Mouse (Mus musculus): Measurements from ENCODE around the gene Stmnd1. TPM values are rescaled to one million over a fixed set of nuclear protein-coding genes. Genes with fewer than 3 reads are reported as not detected.

The Stmnd1 gene
- polyA plus RNA-seq, 2 experiments = not detected

DNA sequence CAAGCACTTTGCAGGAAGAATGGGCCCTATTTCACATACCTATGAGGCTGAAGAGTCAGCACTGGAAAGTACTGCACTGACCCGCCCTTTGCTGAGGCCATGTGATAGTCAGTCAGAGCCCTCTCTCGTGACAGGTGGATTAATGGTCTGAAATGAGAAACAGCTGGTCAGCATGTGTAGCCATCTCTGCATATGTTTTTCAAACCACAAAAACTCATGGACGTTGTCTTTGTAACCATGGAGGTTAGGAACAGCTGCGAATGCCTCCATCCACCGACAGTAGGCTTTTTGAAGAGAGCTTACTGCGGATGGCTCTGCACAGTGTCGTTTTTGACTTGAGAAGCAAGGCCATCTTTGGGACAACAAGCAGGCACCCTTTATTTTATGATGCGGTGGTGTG lies 14.3 kb downstream of the Stmnd1 start:
- Histone ChIP-seq H3K4me3 (ENCODE audit: insufficient read depth in 1 of 2, low read depth in 2 of 2, low read length in 2 of 2) (no peak overlapping the region), H3K36me3 (replicated peaks; ENCODE audit: control insufficient read depth, insufficient read depth, low read depth) (no peaks in the 10 kb centered on the region), H3K9me3 (ENCODE audit: control insufficient read depth, low read length) (no peaks in the 10 kb centered on the region), H3K27ac (no peak overlapping the region), H3K27me3 (ENCODE audit: control insufficient read depth, insufficient read depth, low read length) (no peaks in the 10 kb centered on the region), H3K4me1 (replicated peaks; ENCODE audit: control insufficient read depth in 2 of 2, insufficient read depth in 2 of 2, low read length in 1 of 2) (no peaks in the 10 kb centered on the region), H3K9ac (replicated peaks) (no peak overlapping the region), H3K4me2 (ENCODE audit: low read depth) (no peak overlapping the region)
- DNase-seq (ENCODE audit: low read depth in 3 of 3, low spot score in 3 of 3) (no peak), ATAC-seq (ENCODE audit: insufficient read depth) (no peak)
- WGBS (ENCODE audit: insufficient replicate concordance) = 63% methylated on average over 8 of the region's 8 CpGs
- TF ChIP-seq CTCF (IDR thresholded peaks at IDR 0.05; ENCODE audit: low read depth) (no peak), EP300 (IDR thresholded peaks at IDR 0.05; ENCODE audit: low read depth) (no peak)

DNA sequence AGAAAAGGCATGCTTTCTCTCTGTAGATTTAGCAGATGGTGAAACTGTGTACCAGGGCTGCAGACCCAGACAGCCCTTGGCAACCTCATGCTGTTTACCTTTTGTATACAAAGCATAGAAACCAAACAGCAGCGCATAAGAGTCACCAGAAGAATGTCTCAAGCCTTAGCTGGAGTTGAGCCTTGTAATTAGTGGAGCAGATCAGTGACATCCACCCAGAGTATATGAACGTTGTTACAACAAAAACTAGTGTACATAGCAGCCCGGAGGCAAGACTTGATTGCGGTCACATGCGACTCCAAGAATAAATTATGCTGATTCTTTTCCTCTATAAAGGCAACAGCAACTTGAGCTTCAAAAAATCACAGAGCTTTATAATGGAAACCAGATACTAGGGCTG lies 14.9 kb downstream of the Stmnd1 start:
- Histone ChIP-seq H3K4me3 (ENCODE audit: insufficient read depth in 1 of 2, low read depth in 2 of 2, low read length in 2 of 2) (no peak overlapping the region), H3K36me3 (replicated peaks; ENCODE audit: control insufficient read depth, insufficient read depth, low read depth) (no peaks in the 10 kb centered on the region), H3K4me1 (replicated peaks; ENCODE audit: control insufficient read depth in 2 of 2, insufficient read depth in 2 of 2, low read length in 1 of 2) (no peaks in the 10 kb centered on the region), H3K27ac (no peak overlapping the region), H3K9ac (replicated peaks) (no peak overlapping the region), H3K9me3 (ENCODE audit: control insufficient read depth, low read length) (no peaks in the 10 kb centered on the region), H3K4me2 (ENCODE audit: low read depth) (no peak overlapping the region), H3K27me3 (ENCODE audit: control insufficient read depth, insufficient read depth, low read length) (no peaks in the 10 kb centered on the region)
- ATAC-seq (ENCODE audit: insufficient read depth) (no peak), DNase-seq (ENCODE audit: low read depth in 3 of 3, low spot score in 3 of 3) (no peak)
- no peak for TF ChIP-seq CTCF (IDR thresholded peaks at IDR 0.05; ENCODE audit: low read depth)
- TF ChIP-seq EP300 (IDR thresholded peaks at IDR 0.05; ENCODE audit: low read depth) = no peak
- 76% methylated on average over 5 of the region's 5 CpGs for WGBS (ENCODE audit: insufficient replicate concordance)

- ATAC-seq (ENCODE audit: insufficient read depth) (no peak), DNase-seq (ENCODE audit: low read depth in 3 of 3, low spot score in 3 of 3) (no peak)
- H3K4me3 ChIP-seq (ENCODE audit: insufficient read depth in 1 of 2, low read depth in 2 of 2, low read length in 2 of 2) = no peak overlapping the region
- no peak overlapping the region for H3K9ac ChIP-seq (replicated peaks)
- TF ChIP-seq EP300 (IDR thresholded peaks at IDR 0.05; ENCODE audit: low read depth) (no peak), CTCF (IDR thresholded peaks at IDR 0.05; ENCODE audit: low read depth) (no peak)
- H3K4me2 ChIP-seq (ENCODE audit: low read depth) = no peak overlapping the region
- 63% methylated on average over 1 of the region's 1 CpGs for WGBS (ENCODE audit: insufficient replicate concordance)
- H3K36me3 ChIP-seq (replicated peaks; ENCODE audit: control insufficient read depth, insufficient read depth, low read depth) = no peaks in the 10 kb centered on the region
- H3K27ac ChIP-seq = no peak overlapping the region
- peaks cover 0 to 3% of the 10 kb centered on the region in 2 experiments; a peak in 1 of 4 replicates for H3K4me1 ChIP-seq (replicated peaks; ENCODE audit: control insufficient read depth in 2 of 2, insufficient read depth in 2 of 2, low read length in 1 of 2)
- H3K9me3 ChIP-seq (ENCODE audit: control insufficient read depth, low read length) = no peaks in the 10 kb centered on the region
- H3K27me3 ChIP-seq (ENCODE audit: control insufficient read depth, insufficient read depth, low read length) = no peaks in the 10 kb centered on the region
Observed at GRCm38 (mm10) chr13:46290537-46290936, 17.0 kb downstream of the Stmnd1 start.

DNA sequence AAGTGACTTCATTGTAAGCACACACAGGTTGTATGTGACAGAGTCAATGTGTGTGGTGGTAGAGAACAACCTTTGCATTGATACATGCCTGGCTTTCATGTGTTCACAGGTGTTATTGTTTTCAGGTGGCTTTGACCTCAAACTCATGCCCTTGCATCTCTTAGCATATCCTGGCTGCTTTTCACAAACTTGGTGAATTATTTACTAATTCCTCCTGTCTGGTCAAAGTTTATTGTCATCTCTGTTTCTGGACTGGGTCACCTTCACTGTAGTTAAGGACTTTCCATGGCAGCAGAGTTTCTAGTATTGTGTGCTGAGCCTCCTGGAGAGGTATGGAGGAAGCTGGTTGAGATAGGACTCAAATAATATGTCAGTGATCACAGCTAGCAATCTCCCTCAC lies 20.8 kb downstream of the Stmnd1 start:
- DNase-seq (ENCODE audit: low read depth in 3 of 3, low spot score in 3 of 3) (no peak), ATAC-seq (ENCODE audit: insufficient read depth) (no peak)
- Histone ChIP-seq H3K9me3 (ENCODE audit: control insufficient read depth, low read length) (no peaks in the 10 kb centered on the region), H3K9ac (replicated peaks) (no peak overlapping the region), H3K36me3 (replicated peaks; ENCODE audit: control insufficient read depth, insufficient read depth, low read depth) (no peaks in the 10 kb centered on the region), H3K27ac (no peak overlapping the region), H3K4me1 (replicated peaks; ENCODE audit: control insufficient read depth in 2 of 2, insufficient read depth in 2 of 2, low read length in 1 of 2) (peaks cover 0 to 3% of the 10 kb centered on the region in 2 experiments; a peak in 1 of 4 replicates), H3K27me3 (ENCODE audit: control insufficient read depth, insufficient read depth, low read length) (no peaks in the 10 kb centered on the region), H3K4me2 (ENCODE audit: low read depth) (no peak overlapping the region), H3K4me3 (ENCODE audit: insufficient read depth in 1 of 2, low read depth in 2 of 2, low read length in 2 of 2) (no peak overlapping the region)
- TF ChIP-seq CTCF (IDR thresholded peaks at IDR 0.05; ENCODE audit: low read depth) = no peak
- TF ChIP-seq EP300 (IDR thresholded peaks at IDR 0.05; ENCODE audit: low read depth) = no peak

GRCm38 (mm10) chr13:46297701-46298100 lies 24.2 kb downstream of the Stmnd1 start:
- no peak overlapping the region for H3K9ac ChIP-seq (replicated peaks)
- no peak overlapping the region for H3K27ac ChIP-seq
- no peak overlapping the region for H3K4me3 ChIP-seq (ENCODE audit: insufficient read depth in 1 of 2, low read depth in 2 of 2, low read length in 2 of 2)
- WGBS (ENCODE audit: insufficient replicate concordance) = 78% methylated on average over 4 of the region's 4 CpGs
- H3K4me1 ChIP-seq (replicated peaks; ENCODE audit: control insufficient read depth in 2 of 2, insufficient read depth in 2 of 2, low read length in 1 of 2) = peaks cover 0 to 3% of the 10 kb centered on the region in 2 experiments; a peak in 1 of 4 replicates
- no peak for TF ChIP-seq CTCF (IDR thresholded peaks at IDR 0.05; ENCODE audit: low read depth)
- no peak for TF ChIP-seq EP300 (IDR thresholded peaks at IDR 0.05; ENCODE audit: low read depth)
- H3K27me3 ChIP-seq (ENCODE audit: control insufficient read depth, insufficient read depth, low read length) = no peaks in the 10 kb centered on the region
- H3K36me3 ChIP-seq (replicated peaks; ENCODE audit: control insufficient read depth, insufficient read depth, low read depth) = no peaks in the 10 kb centered on the region
- H3K4me2 ChIP-seq (ENCODE audit: low read depth) = no peak overlapping the region
- H3K9me3 ChIP-seq (ENCODE audit: control insufficient read depth, low read length) = no peaks in the 10 kb centered on the region
- ATAC-seq (ENCODE audit: insufficient read depth) (no peak), DNase-seq (ENCODE audit: low read depth in 3 of 3, low spot score in 3 of 3) (no peak)
